Mouse (Mus musculus) spleen, postnatal 10 days (tissue): ENCODE measurements around the gene Ptov1.

ENCODE experiments used
- DNase-seq, 2 experiments: peaks; one replicate each; pipeline ENCODE4 v3.0.0; 2021 to 2022; ENCODE audit warnings: low spot score in 2 of 2

The Ptov1 gene

DNA sequence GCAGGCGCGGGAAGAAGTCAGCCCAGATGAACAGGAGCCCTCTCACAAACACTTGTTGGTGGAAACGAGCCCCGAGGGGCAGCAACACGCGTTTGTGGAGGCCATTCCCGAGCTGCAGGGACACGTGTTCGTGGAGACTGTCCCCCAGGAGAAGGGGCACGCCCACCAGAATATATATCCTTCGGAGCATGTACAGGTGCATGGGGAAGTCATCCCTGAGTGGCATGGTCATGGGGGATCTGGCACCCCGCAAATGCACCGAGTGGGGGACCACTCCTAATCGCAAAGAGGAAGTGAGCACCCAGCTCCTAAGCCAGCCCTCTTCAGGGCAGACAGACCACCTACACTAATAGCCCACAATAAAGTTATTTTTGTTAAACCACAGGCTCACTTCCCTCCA is 29.2 kb downstream of the Ptov1 start:
- DNase-seq = peak in 1 of 2 experiments; percentile 41

GRCm38 (mm10) chr7:44839491-44840191 is 29.9 kb downstream of the Ptov1 start:
- peak in 1 of 2 experiments; percentile 73 for DNase-seq

DNA sequence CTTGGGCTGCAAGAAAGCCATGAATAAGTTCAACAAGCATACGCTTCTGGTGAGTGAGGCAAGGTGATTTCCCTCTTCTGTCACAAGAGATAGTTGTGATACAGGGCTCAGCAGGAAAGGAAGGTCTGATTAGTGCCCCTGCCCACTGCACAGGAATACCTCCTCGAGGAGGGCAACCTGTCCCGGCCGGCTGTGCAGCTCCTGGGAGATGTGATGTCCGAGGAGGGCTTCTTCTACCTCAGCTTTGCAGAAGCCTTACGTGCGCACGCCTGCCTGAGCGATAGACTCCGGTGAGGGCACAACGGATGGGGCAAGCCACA is 30.5 kb downstream of the Ptov1 start:
- no peak for DNase-seq

DNA sequence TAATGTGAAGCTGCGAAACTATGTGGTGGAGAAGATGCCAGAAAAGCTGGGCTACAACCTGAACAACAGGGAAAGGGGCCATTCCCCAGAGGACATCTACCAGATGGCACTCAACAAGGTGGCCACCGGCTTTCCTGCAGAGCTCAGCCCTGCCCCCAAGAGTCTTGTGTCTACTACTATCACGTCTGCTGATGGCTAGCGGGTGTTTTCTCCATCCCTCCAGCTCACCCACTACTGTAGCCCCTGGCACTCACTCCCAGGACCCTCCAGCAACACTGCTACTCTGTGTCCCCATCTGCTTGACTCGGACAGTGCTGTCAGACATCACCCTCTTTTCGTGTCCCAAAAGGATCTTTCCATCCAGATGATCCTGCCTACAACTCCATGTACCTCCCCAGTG is 31.5 kb downstream of the Ptov1 start:
- DNase-seq = no peak

DNA sequence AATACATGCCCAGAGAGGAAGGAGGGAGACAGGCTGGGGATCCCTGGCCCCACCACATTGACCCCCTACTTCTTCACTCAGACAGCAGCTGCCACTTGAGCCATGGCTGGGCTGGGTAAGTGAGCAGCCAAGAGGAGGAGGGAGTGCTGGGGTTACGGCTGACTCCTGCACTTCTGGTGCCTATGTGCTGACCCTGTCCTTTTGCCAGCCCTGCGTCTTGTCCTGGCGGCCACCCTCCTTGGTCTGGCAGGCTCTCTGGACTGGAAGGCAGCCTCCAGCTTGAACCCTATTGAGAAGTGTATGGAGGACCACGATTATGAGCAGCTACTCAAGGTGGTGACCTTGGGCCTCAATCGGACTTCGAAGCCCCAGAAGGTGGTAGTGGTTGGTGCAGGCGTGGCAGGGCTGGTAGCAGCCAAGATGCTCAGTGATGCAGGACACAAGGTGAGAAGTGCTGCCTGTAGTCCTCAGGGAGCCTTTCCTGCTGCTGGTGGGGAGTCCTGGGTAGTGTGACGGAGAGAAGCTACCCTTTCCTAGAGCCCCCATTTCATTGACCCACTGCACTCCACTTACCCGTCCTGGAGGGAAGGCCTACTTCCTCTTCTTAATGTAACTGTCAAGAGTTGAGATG is 33.0 kb downstream of the Ptov1 start:
- DNase-seq = no peak

DNA sequence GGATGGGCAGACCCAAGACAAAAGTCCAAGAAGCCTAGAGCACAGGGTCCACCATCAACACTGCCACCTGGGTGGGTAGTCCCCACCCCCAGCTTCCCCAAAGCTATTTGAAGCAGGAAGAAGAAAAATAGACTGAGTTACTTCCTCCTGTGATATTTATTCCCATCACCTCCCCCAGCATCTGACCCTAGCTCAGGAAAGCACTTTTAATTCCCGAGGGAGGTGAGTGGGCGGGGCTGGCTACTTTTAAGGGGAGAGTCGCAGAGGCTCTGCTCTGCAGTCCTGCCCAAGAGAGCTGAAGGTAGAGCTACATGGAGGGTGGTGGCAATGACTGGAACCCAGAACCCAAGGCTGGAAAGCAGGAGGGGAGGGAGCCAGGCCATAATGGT is 33.6 kb downstream of the Ptov1 start:
- peak in 1 of 2 experiments; percentile 71 for DNase-seq

- peak in 1 of 2 experiments; percentile 25 for DNase-seq
Observed at GRCm38 (mm10) chr7:44835373-44836015, 34.1 kb downstream of the Ptov1 start.

- DNase-seq = no peak
Observed at GRCm38 (mm10) chr7:44832763-44833162, 36.8 kb downstream of the Ptov1 start.

- no peak for DNase-seq
Observed at GRCm38 (mm10) chr7:44828706-44829105, 40.9 kb downstream of the Ptov1 start.

GRCm38 (mm10) chr7:44826771-44827170 is 42.8 kb downstream of the Ptov1 start:
- DNase-seq = no peak

DNA sequence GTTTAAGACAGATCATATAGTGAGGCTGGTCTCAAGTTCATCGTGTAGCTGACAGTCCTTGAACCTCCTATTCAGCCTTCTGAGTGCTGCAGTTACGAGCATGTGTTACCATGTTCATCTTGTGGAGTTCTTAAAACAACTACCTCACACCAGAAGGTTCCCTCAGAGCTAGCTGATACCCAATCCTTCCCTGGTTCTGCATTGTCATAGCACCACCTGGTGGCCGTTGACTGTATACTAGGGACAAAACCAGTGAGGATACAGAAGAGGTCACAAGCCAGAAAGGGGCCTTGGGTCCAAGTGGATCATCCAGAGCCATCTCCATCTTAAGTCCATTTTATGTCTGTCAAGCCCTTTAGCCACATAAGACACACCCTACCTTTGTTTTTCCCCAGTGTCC is 44.7 kb downstream of the Ptov1 start:
- DNase-seq = peak; percentile 76 to 90

GRCm38 (mm10) chr7:44823409-44823808 is 46.2 kb downstream of the Ptov1 start:
- DNase-seq = peak in 1 of 2 experiments; percentile 34

- peak; percentile 4 to 34 for DNase-seq
Observed at GRCm38 (mm10) chr7:44821666-44822448, 47.7 kb downstream of the Ptov1 start.

GRCm38 (mm10) chr7:44820525-44820924 is 49.1 kb downstream of the Ptov1 start:
- peak in 1 of 2 experiments; percentile 6 for DNase-seq

DNA sequence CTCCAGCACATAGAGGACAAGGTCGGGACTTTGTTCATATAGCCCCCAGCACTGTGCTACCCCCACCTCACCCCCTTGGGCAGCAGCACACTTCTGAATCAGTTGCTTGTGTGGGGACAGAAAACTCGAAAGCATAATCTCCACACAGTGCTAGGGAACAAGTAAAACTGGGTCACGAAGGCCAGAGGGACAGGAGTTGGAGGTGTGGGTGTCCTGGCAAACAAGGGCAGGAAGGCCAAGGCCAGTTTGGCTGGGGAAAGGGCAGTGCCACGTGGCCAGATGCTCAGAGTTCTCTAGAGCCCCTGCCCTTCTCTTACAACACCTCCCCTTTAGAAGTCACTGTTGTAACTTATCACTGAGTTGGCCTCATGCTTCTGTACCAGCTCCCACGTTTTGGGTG is 49.7 kb downstream of the Ptov1 start:
- DNase-seq = peak; percentile 5 to 8

GRCm38 (mm10) chr7:44819391-44819790 is 50.2 kb downstream of the Ptov1 start:
- DNase-seq = peak; percentile 3 to 6

DNA sequence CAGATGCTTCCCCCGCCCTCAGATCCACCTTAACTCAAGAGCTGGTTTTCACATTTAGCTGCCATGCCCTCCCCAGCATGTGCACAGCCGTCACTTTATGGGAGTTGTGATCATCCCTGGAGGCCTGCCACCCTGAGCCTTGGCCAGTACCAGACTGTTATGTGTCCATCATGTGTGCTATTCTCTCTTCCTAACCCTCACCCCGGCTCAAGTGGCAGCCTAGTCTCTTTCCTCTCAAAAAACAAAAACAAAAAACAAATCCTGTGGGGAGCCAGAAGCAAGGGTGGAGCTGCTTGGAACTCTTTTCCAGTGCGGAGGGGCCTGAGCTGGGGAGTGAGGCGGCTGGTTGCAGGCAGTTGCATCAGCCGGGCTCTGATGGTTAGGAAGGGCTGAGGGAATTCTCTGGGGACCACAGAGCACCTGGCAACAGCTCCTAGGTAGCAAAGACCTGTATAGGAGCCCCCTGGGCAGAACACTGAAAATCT is 50.8 kb downstream of the Ptov1 start:
- peak; percentile 30 to 50 for DNase-seq

DNA sequence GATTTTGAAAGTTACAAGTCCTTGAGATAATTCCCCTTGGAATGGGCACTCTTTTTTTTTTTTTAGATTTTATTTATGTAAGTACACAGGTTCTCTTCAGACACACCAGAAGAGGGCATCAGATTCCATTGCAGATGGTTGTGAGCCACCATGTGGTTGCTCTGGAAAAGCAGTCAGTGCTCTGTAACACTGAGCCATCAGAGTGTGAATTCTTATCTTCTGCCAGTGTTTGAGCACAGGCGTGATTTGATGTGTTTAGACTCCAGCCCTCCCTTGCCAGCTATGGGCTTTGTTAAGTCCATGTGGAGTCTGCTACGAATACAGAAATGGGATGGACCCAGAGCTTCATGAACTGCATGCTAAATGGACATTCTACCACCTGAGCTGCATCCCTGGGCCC is 51.4 kb downstream of the Ptov1 start:
- peak in 1 of 2 experiments; percentile 4 for DNase-seq

- DNase-seq = peak in 1 of 2 experiments; percentile 11
Observed at GRCm38 (mm10) chr7:44817441-44817840, 52.1 kb downstream of the Ptov1 start.

DNA sequence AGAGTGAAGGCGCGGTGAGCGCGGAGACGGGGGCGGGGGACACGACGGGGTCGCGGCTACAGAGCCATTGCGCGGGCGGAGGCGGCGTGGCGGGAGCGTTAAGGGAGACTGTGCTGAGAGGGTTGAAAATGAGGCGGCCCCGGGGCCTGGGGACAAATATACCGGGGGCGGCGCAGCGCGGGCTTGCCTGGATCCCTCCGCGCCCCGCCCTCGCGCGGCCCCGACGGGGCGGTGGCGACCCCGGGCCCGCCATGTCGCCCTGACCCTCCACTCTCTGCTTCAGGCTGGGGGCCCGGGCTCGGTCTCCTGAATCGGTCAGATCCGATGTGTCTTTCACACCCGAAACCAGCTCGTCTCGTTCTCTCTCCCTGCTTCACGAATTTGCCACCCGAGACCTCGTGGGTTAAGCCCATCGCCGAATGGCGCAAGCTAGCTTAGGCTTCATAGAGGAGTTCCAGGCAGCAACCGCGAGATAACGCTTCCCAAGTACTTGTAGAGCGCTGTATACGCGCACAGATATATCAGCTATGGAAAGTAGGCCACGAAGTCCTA is 53.0 kb downstream of the Ptov1 start, which contains the start of gene Atf5:
Gene Atf5, minus strand, starts transcription at position 189 of the 552 bp plus-strand sequence.
- DNase-seq = peak; percentile 70 to 79

DNA sequence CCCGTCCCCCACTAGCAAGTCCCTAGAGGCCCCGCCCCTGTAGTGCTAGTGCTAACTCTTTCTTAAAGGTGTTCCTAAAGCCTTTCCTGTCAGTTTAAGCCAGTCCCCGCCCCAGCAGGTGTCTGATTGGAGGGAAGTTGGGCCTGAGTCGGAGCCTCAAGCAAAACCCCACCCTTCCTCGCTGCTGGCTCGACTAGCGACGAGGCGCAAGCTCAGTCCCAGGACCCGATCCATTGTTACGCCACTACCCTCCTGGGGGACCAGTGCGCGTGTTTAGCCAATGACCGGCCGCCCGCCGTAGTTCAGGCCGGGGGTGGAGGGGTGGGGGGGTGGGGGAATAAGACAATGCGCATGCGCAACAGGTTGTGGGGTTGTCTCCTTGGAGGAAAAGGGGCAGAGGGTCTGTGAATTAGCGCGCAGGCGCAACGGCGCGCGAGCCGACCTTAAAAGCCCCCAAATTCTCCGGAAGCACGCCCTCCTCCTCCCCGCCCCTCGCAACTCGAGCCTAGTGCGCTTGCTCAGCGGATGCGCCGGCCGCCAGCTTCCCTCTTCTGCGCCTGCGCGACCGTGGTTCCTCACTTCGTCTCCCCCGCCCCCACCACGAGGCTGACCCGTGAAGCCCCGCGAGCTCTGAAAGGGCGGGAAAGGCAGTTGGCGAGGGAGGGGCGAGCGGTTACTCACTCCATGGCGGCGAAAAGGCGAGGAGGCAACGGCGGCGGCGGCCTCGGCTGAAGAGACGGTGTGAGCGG is 53.7 kb downstream of the Ptov1 start, which contains the start of the genes Nup62 and Il4i1:
Gene Nup62, plus strand, starts transcription at position 368 of the 749 bp plus-strand sequence.
Gene Il4i1, plus strand, starts transcription at position 667 of the 749 bp plus-strand sequence.
- peak; percentile 96 to 99 for DNase-seq
